Mouse (Mus musculus): ENCODE results near the gene Lrrc74b. TPM values are rescaled to one million over a fixed set of nuclear protein-coding genes. Genes with fewer than 3 reads are reported as not detected.
"Not testable (repeated sequence)": the region's sequence is repeated elsewhere in the genome, so short reads cannot be mapped to it uniquely, and the experiment has no call there.

Lrrc74b gene
- total RNA-seq, 2 experiments from 2014 or later = 0.42 to 0.76 TPM

DNA sequence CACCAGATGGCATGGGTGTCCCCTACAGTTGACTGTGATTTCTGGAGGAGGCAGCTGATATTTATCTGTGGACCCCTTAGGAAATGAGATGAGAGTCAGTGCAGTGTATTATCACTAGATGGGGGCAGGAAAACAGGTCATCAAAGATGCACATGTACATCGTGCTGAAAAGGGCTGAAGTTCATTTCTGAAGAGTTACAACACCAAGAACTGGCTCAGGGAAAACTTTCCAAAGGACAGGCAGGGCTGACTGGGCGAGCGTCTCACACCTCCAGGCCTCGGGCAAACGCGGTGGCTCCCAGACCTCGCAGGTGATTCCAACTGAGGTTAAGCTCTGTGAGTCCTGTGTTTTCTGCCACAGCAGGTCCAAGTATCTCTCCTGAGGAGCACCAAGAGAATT is 8.2 kb downstream of the Lrrc74b start:
- DNase-seq = no peak

DNA sequence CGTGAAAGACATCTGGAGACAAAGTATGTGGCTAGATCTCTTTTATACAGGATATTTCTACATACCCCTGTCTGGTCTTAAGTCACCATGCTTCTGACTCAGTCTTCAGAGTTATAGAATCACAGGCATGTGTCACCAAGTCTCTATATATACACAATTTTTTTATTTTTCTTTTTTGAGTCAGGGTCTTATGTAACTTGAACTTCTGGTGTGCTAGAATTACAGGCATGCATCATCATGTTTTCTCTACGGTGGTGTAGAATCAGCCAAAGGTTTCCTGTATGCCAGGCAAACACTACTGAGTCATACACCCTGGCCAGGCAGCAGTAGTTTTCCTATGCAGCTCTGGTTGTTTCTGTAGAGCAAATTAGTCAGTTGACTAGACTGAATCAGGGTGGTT is 18.4 kb downstream of the Lrrc74b start:
- no peak for DNase-seq

GRCm38 (mm10) chr16:17536584-17536983 is 24.5 kb downstream of the Lrrc74b start:
- DNase-seq = no peak

DNA sequence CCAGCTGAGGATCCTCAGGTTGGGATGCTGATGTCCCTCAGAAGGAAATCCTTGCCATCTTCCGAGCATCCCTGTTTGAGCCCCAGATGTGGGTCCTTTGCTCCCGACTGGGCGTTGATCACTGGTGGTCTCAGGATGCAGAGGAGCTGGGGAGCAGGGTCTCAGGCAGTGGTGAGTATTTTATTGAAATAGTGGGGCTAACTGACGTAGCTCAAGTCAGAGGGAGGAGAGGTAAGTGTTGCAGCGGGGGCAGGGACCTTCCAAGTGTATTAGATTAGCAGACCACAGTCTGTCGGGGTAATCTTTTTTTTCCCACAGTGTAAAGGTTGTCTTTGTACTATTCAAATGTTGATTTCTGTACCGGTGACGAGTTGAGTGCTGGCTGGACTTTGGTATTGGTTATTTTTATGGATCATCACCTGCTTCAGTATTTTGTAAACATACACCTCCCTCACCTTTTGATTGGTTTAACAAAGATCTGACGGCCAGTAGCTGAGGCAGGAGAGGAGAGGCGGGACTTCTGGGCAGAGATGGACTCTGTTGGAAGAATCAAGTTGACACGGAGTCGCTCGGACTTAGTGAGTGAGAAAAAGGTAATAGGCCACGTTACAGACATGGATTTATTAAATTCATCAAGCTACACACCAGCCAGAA is 28.2 kb downstream of the Lrrc74b start:
- no peak for DNase-seq

DNA sequence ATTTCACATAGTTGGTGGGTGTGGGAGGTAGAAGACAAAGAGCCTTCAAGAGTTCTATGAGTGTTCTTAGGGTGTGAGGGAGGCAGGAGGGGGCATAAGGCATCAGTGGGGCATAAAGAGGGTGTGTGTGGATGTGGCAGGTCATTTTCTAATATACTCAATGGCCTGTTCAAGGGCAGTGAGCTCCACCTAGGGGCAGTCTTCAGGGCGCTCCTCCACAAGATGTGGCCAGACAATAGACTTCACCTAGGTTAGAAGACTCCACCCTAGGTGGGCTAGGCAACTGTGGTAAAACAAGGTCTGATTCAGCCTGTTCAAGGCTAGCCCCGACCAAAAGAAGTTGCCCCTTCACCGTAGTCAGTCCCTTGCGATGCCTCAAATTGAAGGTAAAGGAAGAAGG is 28.8 kb downstream of the Lrrc74b start:
- no peak for DNase-seq

DNA sequence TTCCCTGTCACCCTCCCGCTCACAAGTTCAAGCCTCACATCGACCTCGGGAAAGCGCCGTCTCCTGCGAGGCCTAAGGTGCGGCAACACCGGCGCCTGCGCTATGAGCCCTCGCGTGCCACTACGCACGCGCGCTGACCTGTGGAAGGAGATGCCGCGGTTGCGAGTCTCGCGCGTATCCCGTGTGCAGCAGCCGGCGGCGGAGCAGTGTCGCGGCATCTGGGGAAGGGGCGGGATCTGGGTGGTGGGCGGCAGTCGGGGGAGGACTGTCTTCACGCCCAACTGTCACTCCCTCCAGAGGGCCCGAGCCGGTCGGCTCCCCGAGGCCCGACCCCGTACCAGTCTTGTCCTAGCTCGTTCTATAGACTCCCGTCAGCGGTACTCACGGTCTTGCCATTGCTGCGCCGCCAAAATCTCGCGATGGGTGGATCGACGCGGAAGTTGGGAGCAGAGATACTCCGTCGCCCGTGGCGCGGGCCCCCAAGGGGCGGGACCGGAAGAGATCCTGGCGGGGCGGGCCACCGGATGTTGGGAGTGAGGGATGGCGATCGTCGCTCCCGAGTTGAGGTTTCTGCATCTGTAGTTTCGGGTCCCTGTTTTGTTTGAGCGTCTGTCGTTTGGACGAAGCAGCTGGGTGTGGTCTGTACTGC is 30.3 kb downstream of the Lrrc74b start, which contains the start of gene Thap7:
Thap7 (minus strand) TSS at position 497 of the 649 bp plus-strand sequence.
- peak; percentile 95 to 96 for DNase-seq

DNA sequence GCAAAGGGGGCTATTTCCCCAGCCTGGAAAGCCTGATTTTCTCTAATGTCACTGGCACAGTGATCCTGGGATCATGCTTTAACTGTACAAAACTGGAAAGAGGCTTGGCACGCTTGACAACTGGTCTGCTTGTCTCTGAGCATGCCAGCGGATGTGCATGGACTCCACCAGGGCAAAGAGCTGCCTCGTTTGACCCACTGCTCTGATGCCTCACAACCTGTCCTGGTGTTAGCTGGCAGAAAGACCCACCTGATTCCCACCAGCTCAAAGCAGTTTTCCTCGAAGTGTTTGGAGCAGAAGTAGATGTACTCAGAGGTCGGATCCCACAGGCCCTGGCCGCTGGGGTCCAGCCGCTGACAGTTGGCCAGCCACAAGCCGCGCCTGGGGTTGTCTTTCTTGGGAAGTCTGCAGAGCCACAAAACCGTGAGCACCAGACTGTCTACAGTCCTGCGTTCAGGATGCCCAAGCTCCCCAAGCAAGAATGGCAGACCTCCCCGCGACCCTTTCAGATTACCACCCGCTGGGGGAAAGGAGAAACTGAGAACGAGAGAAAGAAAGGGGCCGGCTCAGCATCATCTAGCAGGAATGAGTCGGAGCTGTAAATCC is 31.0 kb downstream of the Lrrc74b start:
- no peak for DNase-seq

- no peak for DNase-seq
These were observed 32.8 kb downstream of the Lrrc74b start for GRCm38 (mm10) chr16:17528276-17528675.

DNA sequence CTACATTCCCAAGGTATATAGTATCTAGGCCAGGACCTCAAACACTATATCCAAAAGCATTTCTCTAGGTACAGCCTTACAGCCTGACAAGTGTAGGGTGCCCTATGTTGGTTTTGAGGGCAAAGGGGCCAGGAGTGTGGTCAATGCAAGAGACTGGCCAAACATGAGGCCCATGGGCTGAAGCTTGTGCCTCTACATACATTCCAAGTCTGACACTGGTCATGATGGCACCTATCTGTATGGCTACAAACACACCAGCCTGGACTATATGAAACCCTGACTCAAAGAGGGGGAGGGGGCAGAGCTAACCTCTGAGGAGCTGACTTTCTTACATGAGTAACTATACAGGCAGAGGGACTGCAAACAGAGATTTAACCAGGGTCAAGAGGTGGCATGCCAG is 33.4 kb downstream of the Lrrc74b start:
- no peak for DNase-seq

DNA sequence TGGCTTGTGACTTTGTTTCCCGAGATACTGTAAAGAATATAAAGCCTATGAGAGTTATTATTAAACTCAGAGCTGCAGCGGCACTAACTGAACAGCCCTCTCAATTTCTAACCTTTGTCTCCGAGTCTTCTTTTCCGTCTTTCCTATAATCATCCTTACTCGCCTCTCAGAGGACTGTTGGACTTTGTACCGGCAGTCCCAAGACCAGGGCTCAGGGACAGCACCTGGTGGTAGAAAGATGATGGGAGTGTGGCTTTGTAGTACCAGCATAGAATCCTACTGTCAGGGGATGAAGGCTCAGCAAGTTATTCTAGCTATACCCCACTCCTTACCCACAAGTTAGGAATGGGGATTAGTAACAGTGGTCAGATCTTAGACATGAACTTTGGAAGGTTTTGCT is 34.8 kb downstream of the Lrrc74b start:
- no peak for DNase-seq

- DNase-seq = no peak
These were observed 35.5 kb downstream of the Lrrc74b start for GRCm38 (mm10) chr16:17525524-17525923.

- no peak for DNase-seq
These were observed 36.9 kb downstream of the Lrrc74b start for GRCm38 (mm10) chr16:17524156-17524555.

DNA sequence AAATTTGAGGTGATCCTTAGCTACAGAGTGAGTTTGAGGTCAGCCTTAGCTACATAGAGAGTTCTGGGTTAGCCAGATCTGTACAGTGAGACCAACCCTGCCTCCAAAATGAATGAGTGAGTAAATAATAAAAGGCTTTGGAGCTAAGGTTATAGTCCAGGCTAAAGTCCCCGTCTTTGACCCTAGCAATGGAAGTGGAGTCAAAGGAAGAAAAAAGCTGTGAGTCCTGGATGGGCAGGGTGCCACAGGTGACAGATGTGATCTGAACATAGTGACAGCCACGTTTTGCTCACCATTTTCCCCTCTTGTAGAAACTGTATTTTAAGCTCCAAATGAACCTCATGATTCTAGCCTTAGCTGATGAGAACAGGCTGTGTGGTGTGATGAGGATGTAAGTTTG is 42.1 kb downstream of the Lrrc74b start:
- no peak for DNase-seq

GRCm38 (mm10) chr16:17511431-17511830 is 49.6 kb downstream of the Lrrc74b start:
- DNase-seq = no peak

DNA sequence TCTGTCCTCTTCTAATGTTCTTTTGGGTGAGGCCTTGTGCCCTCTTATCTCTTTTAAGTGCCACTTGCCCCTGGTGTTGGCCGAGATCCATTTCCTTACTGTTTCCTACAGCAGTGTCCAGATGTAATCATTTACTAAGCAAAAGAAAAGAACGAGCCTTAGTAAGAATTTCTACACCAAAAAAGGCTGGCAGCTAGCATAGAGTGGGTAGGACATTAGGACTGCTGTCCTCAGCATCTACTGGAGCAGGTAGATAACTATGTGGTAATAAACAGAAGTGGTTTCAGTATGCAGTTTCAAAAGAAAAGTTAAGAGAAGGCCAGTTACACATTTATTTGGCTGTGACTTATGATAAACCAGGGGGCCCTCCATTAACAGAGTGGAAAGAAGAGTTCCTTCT is 50.4 kb downstream of the Lrrc74b start:
- no peak for DNase-seq

DNA sequence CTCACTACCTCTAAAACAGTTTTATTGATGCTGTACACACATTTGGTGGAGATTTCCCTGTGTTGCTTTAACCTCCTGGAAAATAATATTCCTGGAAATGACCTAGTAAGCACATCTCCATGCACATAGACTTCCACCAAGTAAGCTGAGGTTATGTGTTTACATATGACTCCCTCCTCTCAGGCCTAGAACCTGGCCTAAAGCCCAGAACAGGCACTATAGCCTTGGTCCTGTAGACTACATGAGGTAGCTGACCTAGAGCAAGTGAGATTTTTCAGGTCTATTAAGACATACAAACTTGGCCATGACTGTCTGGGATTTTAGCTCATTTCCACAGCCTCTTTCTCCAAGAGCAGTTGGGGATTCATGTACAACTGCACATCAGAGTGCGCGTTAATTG is 50.9 kb downstream of the Lrrc74b start:
- no peak for DNase-seq

GRCm38 (mm10) chr16:17509240-17509597 is 51.8 kb downstream of the Lrrc74b start:
- DNase-seq = no peak

DNA sequence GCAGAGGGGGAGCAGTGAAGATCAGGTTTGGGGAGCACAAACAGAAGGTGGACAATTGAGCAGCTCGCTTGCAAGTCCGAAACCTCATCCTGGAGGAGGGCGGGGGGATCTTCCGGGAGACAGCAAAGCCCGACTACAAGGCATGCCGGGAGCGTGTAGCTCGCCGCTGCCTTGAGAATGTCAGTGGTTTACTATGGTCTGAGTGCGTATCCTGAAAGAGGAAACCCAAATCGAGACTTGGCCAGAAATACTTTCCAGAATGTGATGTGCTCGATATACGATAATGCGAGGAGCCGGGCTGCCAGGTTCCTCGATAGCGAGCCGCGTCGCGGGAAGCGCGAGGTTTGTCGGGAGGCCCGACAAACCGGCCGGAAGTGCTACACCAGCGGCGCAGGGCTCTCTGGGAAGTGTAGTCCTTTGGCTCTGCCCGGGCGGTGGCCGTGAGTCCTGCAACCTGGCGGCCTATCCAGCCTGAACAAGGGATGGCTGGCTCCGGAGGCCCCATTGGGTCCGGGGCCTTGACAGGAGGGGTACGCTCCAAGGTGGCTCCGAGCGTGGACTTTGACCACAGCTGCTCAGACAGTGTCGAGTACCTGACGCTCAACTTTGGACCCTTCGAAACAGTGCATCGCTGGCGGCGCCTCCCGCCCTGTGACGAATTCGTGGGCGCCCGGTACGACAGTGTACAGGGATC is 52.4 kb downstream of the Lrrc74b start, which contains the start of gene Lztr1:
Lztr1 (plus strand) TSS at position 143 of the 694 bp plus-strand sequence.
- DNase-seq = peak; percentile 91 to 93

- not testable (repeated sequence) for DNase-seq
These were observed 53.0 kb downstream of the Lrrc74b start for GRCm38 (mm10) chr16:17508031-17508430.

- DNase-seq = no peak
These were observed 54.0 kb downstream of the Lrrc74b start for GRCm38 (mm10) chr16:17507018-17507552.

- DNase-seq = no peak
These were observed 58.4 kb downstream of the Lrrc74b start for GRCm38 (mm10) chr16:17502681-17503080.

DNA sequence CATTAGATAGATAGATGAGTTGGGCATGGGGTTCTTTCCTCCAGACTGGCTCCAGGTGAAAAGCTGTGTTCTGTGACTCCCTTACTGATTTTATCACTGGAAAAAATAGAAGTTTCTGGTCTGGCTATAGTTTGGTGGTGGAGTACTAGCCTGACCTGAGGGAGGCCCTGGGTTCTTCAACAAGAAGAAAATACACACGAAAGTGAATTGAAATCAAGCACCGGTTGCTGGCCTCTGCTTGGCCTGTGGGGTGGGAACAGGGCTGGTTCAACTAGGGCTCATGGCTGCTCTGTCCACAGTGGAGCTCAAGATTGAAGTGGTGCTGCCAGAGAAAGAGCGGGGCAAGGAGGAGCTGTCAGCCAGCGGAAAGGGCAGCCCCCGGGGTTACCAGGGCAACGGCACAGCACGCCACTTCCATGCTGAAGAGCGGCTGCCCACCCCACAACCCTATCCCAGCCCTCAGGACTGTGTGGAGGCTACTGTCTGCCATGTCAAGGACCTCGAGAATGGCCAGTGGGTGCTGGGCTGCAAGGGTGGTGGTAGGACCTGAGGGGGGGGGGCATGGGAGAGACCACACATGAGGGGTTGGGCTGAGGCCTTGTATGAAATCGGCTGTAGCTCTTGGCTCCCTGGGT is 61.7 kb downstream of the Lrrc74b start:
- DNase-seq = no peak

All from layer of hippocampus, postnatal 36 days (tissue).